Mouse (Mus musculus) olfactory bulb, adult 2 months (tissue): ENCODE results near the gene Slc35f3. TPM values are rescaled to one million over a fixed set of nuclear protein-coding genes. Genes with fewer than 3 reads are reported as not detected.

ENCODE experiments used
- H3K27ac ChIP-seq: fragments of 200-500 bp; 2 replicates; pipeline ENCODE4 v1.5.1; 2012; ENCODE audit warnings: low read depth, low read length; ENCODE audit not compliant: insufficient read depth
- H3K4me1 ChIP-seq: fragments of 200-500 bp; 2 replicates; pipeline ENCODE4 v1.6.1; 2012; ENCODE audit warnings: low read length; ENCODE audit not compliant: control insufficient read depth, insufficient read depth
- H3K4me3 ChIP-seq: fragments of 200-500 bp; 2 replicates; pipeline ENCODE4 v1.5.1; 2012; ENCODE audit warnings: mild to moderate bottlenecking, low read depth, low read length, moderate library complexity; ENCODE audit not compliant: insufficient read depth
- CTCF ChIP-seq: fragments of 200-500 bp; IDR thresholded peaks from 2 replicates; pipeline ENCODE4 v1.5.1; 2012; ENCODE audit warnings: low read depth, mild to moderate bottlenecking, low read length, moderate library complexity; ENCODE audit not compliant: insufficient read depth
- POLR2A ChIP-seq: fragments of 200-500 bp; IDR thresholded peaks from 2 replicates; pipeline ENCODE4 v1.6.1; 2012; ENCODE audit warnings: mild to moderate bottlenecking, low read depth, low read length, moderate library complexity; ENCODE audit not compliant: insufficient read depth
- WGBS: fragments of 180-500 bp; shearing (Covaris S2); methylation state at CpG from one replicate; pipeline ENCODE4 v1.1.7; 2018; 5-methylcytosine and 5-hydroxymethylcytosine counted together
- polyA plus RNA-seq: library from polyadenylated mRNA; stranded (reverse); fragments of >200 nt; gene quantifications from 2 replicates; pipeline ENCODE4 v1.2.4, GENCODE M21; 2012; ENCODE audit warnings: low replicate concordance; ENCODE audit not compliant: missing spikeins, insufficient read depth, insufficient read length

Slc35f3 gene
- polyA plus RNA-seq, 1 experiment: not detected

DNA sequence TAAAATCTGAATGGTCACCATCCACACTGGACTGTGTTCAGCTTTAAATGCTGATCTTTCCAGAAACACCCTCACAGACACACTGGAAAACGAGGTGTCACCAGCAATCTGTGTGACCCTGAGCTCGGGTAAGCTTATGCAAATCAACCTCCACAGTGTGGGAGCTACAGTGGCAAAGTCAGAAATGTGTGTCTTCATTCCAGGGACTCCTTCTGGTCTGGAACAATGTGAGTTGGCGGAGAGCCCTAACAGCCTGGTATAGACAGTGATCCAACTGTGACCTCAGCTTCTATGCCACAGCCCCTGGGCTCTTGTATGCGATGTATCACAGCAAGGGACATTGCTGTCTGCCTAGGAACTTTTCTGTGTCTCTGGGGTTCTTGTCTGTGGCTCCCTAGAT, 25.3 kb upstream of the Slc35f3 start:
- TF ChIP-seq CTCF: no peak
- TF ChIP-seq POLR2A: no peak
- Histone ChIP-seq H3K4me3 (no peak overlapping the region), H3K4me1 (no peaks in the 10 kb centered on the region; the same call in 1 of the 2 replicates), H3K27ac (no peak overlapping the region)
- WGBS: 37% methylated on average over 4 of the region's 4 CpGs

DNA sequence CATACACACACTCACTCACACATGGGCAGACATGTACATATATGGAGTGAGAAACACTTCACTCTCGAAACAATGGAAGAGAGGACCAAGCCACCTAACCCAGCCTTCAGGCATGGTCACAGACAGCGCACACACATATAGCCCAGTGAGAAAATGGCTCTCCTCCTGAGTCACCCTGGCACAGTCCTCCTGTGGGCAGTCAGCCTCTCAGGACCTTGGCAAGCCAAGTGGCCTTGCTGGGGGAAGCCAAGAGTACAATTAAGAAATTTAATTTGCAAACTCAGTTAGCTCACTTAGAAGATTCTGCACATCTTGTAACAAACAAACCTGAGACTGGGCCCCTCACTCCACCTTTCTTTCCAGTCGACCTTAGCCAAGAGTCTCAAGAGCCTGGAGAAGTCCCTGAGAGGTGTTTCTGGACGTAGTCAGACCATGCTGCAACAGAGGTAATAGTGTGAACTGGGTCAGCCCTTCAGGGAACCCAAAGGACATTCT, 23.4 kb upstream of the Slc35f3 start:
- Histone ChIP-seq H3K4me3 (no peak overlapping the region), H3K27ac (no peak overlapping the region), H3K4me1 (no peaks in the 10 kb centered on the region; the same call in 1 of the 2 replicates)
- 72% methylated on average over 4 of the region's 4 CpGs for WGBS
- TF ChIP-seq POLR2A (no peak), CTCF (no peak)

DNA sequence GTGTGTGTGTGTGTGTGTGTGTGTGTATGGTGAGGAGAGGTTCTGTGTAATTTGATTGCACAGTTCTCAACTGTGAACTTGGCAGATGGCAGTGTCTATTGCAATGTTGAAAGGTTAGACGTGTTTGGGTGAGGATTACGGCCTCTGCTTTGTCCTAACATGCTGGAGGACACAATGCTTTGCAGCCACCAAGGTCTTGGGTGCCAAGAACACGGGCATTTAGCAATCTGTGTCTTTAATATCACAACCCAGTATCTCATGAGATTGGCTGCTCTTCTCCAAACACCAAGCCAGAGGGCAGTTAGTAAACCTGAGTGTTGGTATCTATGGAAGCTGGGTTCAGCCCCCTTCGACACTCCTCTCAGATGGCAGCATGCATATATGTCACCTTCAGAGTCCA, 22.5 kb upstream of the Slc35f3 start:
- Histone ChIP-seq H3K4me3 (no peak overlapping the region), H3K4me1 (no peaks in the 10 kb centered on the region; the same call in 1 of the 2 replicates), H3K27ac (no peak overlapping the region)
- TF ChIP-seq CTCF (no peak), POLR2A (no peak)
- WGBS: 81% methylated on average over 4 of the region's 4 CpGs

DNA sequence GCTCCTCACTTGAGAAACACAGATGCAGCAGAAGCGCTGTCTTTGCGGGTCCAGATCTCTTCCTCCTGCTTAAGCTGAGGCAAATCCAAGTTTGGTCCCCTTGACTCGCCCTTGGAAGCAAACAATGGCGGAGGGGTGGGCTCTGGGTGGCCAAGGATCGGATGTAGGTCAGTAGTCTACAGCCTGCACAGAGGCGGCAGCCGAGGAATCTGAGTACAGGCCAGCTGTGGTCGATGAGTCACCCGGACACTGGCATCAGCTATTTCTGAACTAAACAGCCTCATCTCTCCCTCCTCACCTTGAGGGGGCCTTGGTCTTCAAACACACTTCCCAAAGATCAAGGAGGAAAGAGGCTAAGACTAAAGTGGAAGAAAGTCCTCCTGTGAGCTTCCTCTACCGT, 6.4 kb upstream of the Slc35f3 start:
- H3K27ac ChIP-seq: peak overlapping the region; percentile 49
- no peak overlapping the region for H3K4me3 ChIP-seq
- TF ChIP-seq POLR2A: no peak
- TF ChIP-seq CTCF: no peak
- 56% methylated on average over 10 of the region's 10 CpGs for WGBS
- peaks cover 13% of the 10 kb centered on the region for H3K4me1 ChIP-seq

DNA sequence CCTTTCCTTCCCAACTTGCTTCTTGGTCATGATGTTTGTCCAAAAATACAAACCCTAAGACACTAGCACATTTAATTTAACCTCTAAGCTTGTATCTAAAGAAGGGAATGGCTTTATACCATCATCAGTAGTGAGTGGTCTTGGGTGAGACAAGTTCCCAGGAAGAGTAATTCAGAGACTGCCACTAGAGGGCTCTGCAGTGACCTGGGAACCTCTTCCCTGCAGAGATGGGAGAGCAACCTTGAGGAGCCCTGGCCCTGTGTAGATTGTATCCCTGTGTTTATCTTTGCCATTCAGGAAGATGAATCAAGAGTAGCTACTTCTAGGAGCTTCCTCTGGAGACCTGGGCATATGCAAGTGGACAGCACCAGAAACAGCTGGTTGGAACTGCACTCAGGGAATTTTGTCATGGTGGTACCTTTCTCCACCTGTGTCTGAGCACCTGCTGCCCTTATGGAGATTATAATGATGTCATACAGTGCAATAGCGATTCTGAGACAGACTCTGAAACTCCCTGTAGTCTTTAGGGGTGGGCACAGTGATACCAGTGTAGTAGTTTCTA, 993 bp upstream of the Slc35f3 start:
- no peak for TF ChIP-seq CTCF
- TF ChIP-seq POLR2A: no peak
- H3K4me3 ChIP-seq: no peak overlapping the region
- WGBS: 32% methylated on average over 1 of the region's 1 CpGs
- peaks cover 18% of the 10 kb centered on the region for H3K4me1 ChIP-seq
- H3K27ac ChIP-seq: no peak overlapping the region

DNA sequence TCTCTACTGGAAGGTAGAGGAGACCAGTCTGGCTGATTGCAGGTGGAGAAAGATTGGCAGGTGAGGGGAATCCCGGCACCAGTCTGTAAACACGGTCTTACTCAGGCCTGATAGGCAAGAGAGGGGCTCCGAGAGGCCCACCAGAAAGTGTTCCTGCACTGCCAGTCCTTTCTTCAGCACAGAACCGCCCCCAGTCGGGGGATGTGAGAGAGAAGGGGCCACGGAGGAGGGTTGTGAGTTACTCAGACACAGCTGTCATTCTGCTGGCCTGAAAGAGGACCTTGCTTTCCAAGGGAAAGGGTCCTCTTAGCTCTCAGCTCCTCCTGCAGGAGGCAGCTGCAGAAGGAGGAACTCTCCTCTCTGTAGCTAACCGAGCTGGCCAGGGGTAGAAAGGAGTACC, 975 bp downstream of the Slc35f3 start:
- peaks cover 17% of the 10 kb centered on the region for H3K4me1 ChIP-seq
- peak overlapping the region; percentile 76 for H3K27ac ChIP-seq
- 29% methylated on average over 7 of the region's 7 CpGs for WGBS
- no peak for TF ChIP-seq CTCF
- no peak for TF ChIP-seq POLR2A
- peak overlapping the region; percentile 79 for H3K4me3 ChIP-seq

DNA sequence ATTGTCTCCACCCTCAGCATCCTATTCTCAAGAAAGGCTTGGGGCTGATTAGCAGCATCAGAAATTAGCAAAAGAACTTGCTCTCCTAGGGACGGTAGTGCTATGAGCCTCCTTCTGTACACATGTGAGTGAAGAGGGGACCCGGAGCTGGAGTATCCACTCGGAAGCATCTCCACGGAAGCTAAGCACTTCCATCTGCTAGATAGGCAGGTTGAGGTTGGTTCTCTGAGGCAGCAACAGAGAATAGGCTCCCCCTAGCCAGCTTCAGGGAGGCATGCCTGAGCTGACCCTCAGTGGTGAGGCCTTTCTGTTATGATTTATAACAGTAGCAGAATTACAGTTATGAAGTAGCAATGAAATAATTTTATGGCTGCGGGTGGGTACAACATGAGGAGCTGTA, 2.0 kb downstream of the Slc35f3 start:
- 70% methylated on average over 5 of the region's 5 CpGs for WGBS
- TF ChIP-seq POLR2A (no peak), CTCF (no peak)
- peak overlapping the region; percentile 22; the same call in 1 of the 2 replicates for H3K4me3 ChIP-seq
- no peak overlapping the region for H3K27ac ChIP-seq
- peaks cover 17% of the 10 kb centered on the region for H3K4me1 ChIP-seq

DNA sequence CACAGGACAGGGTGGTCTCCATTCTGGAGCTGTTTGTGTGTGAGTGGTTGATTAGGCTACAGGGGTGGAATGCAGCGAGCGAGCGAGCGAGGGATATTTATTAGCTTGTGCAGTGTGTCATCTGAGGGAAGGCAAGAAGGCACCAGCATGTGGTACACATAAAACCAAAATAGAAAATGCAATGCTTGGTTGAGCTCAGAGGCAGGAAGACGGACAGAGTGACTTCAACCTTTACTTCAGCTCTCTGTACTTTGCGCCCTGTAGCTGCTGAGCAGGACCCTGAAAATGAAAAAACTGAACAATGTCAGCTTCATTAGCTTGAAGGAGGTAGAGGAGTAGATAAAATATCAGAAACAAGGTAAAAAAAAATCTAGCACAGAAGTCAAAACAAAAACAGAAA, 3.2 kb downstream of the Slc35f3 start:
- H3K4me1 ChIP-seq: peaks cover 17% of the 10 kb centered on the region
- no peak overlapping the region for H3K4me3 ChIP-seq
- 43% methylated on average over 6 of the region's 6 CpGs for WGBS
- TF ChIP-seq POLR2A (no peak), CTCF (no peak)
- no peak overlapping the region for H3K27ac ChIP-seq

DNA sequence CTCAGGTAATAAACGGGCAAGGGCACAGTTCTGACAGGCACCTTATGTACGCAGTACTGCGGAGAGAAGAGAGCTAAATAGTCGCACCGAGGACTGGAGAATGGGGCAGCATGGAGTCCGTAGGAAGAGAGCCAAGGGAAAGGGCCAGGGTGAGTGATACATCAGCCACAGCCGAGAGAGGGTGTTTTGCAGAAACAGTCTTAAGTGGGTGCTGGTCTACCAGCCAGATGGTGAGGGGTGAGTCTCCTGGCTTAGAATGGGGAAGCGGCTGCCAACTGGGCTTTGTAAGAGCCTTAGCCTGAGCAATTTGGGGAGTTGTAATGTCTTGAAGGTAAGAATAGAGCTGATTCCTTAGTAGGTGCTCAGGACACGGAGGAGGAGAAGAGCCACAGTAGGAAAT, 8.8 kb downstream of the Slc35f3 start:
- no peak for TF ChIP-seq POLR2A
- Histone ChIP-seq H3K27ac (no peak overlapping the region), H3K4me1 (peaks cover 4% of the 10 kb centered on the region; the same call in 1 of the 2 replicates), H3K4me3 (no peak overlapping the region)
- WGBS: 83% methylated on average over 9 of the region's 9 CpGs
